Mouse (Mus musculus) small intestine, adult 2 months (tissue): ENCODE data around the gene Srrm3.

Experiments
- CTCF ChIP-seq: fragments of 200-500 bp; IDR thresholded peaks from 2 replicates; pipeline ENCODE4 v1.5.1; 2012; ENCODE audit warnings: low read depth, mild to moderate bottlenecking, control low read depth, inconsistent platforms, low read length, moderate library complexity, mixed read lengths; ENCODE audit not compliant: insufficient replicate concordance, insufficient read length; ENCODE audit errors: extremely low read depth
- POLR2A ChIP-seq: fragments of 200-500 bp; IDR thresholded peaks from 2 replicates; pipeline ENCODE4 v1.6.1; 2012; ENCODE audit warnings: low read depth, mild to moderate bottlenecking, control low read depth, inconsistent platforms, low read length, moderate library complexity

GRCm38 (mm10) chr5:135918059-135918437, 111.4 kb downstream of the Srrm3 start:
- TF ChIP-seq CTCF (no peak), POLR2A (no peak)
